Mouse (Mus musculus): ENCODE measurements around the gene Kxd1.

DNA sequence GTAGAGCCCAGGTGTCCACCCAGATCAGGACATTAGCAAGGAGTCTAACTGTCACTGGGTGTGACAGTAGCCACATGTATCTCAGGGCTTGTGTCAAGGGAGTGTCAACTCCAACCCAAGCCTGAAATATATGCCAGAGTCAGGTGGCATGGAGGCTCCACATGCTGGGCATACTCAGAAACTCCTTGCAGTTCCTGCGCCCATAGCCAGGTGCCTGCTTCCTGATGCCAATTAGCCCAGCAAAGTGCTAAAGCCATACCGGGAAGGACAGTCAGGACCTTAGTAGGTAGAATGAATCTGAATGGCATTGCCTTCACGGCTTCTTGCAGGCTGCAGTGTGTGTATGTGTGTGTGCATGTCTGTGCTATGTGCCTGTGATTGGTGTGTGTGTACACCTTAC is 49.5 kb upstream of the Kxd1 start:
- TF ChIP-seq POLR2A (IDR thresholded peaks at IDR 0.05; ENCODE audit: borderline replicate concordance, control insufficient read depth, low read depth, low read length) = no peak
- TF ChIP-seq CTCF (IDR thresholded peaks at IDR 0.05; ENCODE audit: control insufficient read depth, insufficient read depth, low read length) = no peak
